Mouse (Mus musculus) olfactory bulb, adult 2 months (tissue): Measurements from ENCODE around the gene Vav3.

ENCODE experiments used
- CTCF ChIP-seq: fragments of 200-500 bp; IDR thresholded peaks from 2 replicates; pipeline ENCODE4 v1.5.1; 2012; ENCODE audit warnings: low read depth, mild to moderate bottlenecking, low read length, moderate library complexity; ENCODE audit not compliant: insufficient read depth
- POLR2A ChIP-seq: fragments of 200-500 bp; IDR thresholded peaks from 2 replicates; pipeline ENCODE4 v1.6.1; 2012; ENCODE audit warnings: mild to moderate bottlenecking, low read depth, low read length, moderate library complexity; ENCODE audit not compliant: insufficient read depth

GRCm38 (mm10) chr3:109366411-109366851 is 26.0 kb downstream of the Vav3 start:
- TF ChIP-seq CTCF (no peak), POLR2A (no peak)
